In genomic region chr5:34950486-34951160, GRCm38 (mm10) we compare ENCODE assay signal across 8 mouse cellular contexts. TPM values are rescaled to one million over a fixed set of nuclear protein-coding genes. Genes with fewer than 3 reads are reported as not detected.
A peak's percentile ranks its signal among the peaks of the same experiment; 100 is the strongest.
DNase-seq lines count a peak whose midpoint lies in the region; ATAC-seq and TF ChIP-seq lines count a peak whose summit lies in the region.

No protein-coding gene starts in this region.

- H3K4me3 ChIP-seq in heart, embryonic 11.5 days (ENCODE audit: low read depth, low read length): peak overlapping the region; percentile 95
- peak overlapping the region; percentile 94; the same call in 1 of the 2 replicates for H3K4me3 ChIP-seq in E14TG2a.4 (replicated peaks; ENCODE audit: low read length)
- H3K4me3 ChIP-seq in forebrain, embryonic 14.5 days (ENCODE audit: low read depth, low read length): peak overlapping the region; percentile 94
- H3K4me3 ChIP-seq in liver, embryonic 12.5 days: peak overlapping the region; percentile 89

- no peak for DNase-seq in heart, postnatal 14 days
- DNase-seq in forebrain, embryonic 14.5 days (ENCODE audit: low spot score): peak; percentile 53
- DNase-seq in ovary, adult 18-20 months (ENCODE audit: low spot score): no peak
- DNase-seq in testis, postnatal 10 days (ENCODE audit: low spot score): no peak

- H3K27ac ChIP-seq in heart, embryonic 11.5 days (ENCODE audit: low read depth, low read length): peak overlapping the region; percentile 94
- H3K27ac ChIP-seq in forebrain, embryonic 14.5 days (ENCODE audit: low read depth, low read length): peak overlapping the region; percentile 89
- peak overlapping the region; percentile 94 for H3K27ac ChIP-seq in liver, embryonic 12.5 days

- H3K4me1 ChIP-seq in heart, embryonic 11.5 days (ENCODE audit: control insufficient read depth, insufficient read depth, low read length): peaks cover 45% of the 10 kb centered on the region
- peaks cover 15% of the 10 kb centered on the region for H3K4me1 ChIP-seq in E14TG2a.4 (replicated peaks; ENCODE audit: low read depth, low read length)
- peaks cover 27% of the 10 kb centered on the region for H3K4me1 ChIP-seq in forebrain, embryonic 14.5 days (ENCODE audit: control insufficient read depth, insufficient read depth, low read length)
- H3K4me1 ChIP-seq in liver, embryonic 12.5 days: peaks cover 55% of the 10 kb centered on the region

- TF ChIP-seq CTCF in E14TG2a.4 (conservative IDR thresholded peaks at IDR 0.05; ENCODE audit: low read length): no peak

- H3K36me3 ChIP-seq in heart, embryonic 11.5 days (ENCODE audit: control insufficient read depth, insufficient read depth, low read length): 0 out of 2 replicates have a peak, but pooled peaks cover 4% of the 10 kb centered on the region
- no peaks in the 10 kb centered on the region for H3K36me3 ChIP-seq in E14TG2a.4 (ENCODE audit: insufficient read depth, low read length)
- no peaks in the 10 kb centered on the region for H3K36me3 ChIP-seq in forebrain, embryonic 14.5 days (ENCODE audit: control insufficient read depth, insufficient read depth, low read length)
- H3K36me3 ChIP-seq in liver, embryonic 12.5 days: peaks cover 8% of the 10 kb centered on the region; the same call in 1 of the 2 replicates

- H3K9me3 ChIP-seq in heart, embryonic 11.5 days (replicated peaks; ENCODE audit: control insufficient read depth, low read length): no peaks in the 10 kb centered on the region
- H3K9me3 ChIP-seq in E14TG2a.4 (ENCODE audit: low read length): no peaks in the 10 kb centered on the region
- no peaks in the 10 kb centered on the region for H3K9me3 ChIP-seq in forebrain, embryonic 14.5 days (replicated peaks; ENCODE audit: control insufficient read depth, low read length)
- no peaks in the 10 kb centered on the region; the same call in 1 of the 2 replicates for H3K9me3 ChIP-seq in liver, embryonic 12.5 days (replicated peaks)

- intact Hi-C loops in heart, postnatal 14 days (cut with DNase I): no loop called here

- H3K27me3 ChIP-seq in heart, embryonic 11.5 days (ENCODE audit: control insufficient read depth, insufficient read depth, low read length): no peaks in the 10 kb centered on the region
- H3K27me3 ChIP-seq in E14TG2a.4 (ENCODE audit: insufficient read depth, low read length): peaks cover 20% of the 10 kb centered on the region
- H3K27me3 ChIP-seq in forebrain, embryonic 14.5 days (replicated peaks; ENCODE audit: control insufficient read depth, insufficient read depth, low read length): no peaks in the 10 kb centered on the region
- H3K27me3 ChIP-seq in liver, embryonic 12.5 days (replicated peaks): no peaks in the 10 kb centered on the region

- WGBS in heart, embryonic 11.5 days (ENCODE audit: insufficient replicate concordance): 74% methylated on average over 6 of the region's 6 CpGs
- whole genome bisulfite sequencing in forebrain, embryonic 14.5 days: 70% methylated on average over 6 of the region's 6 CpGs
- 85% methylated on average over 6 of the region's 6 CpGs for WGBS in liver, embryonic 12.5 days (ENCODE audit: insufficient replicate concordance)

- peak overlapping the region; percentile 90 for H3K4me2 ChIP-seq in heart, embryonic 11.5 days
- H3K4me2 ChIP-seq in forebrain, embryonic 14.5 days (ENCODE audit: low read length): peak overlapping the region; percentile 80
- H3K4me2 ChIP-seq in liver, embryonic 12.5 days: peak overlapping the region; percentile 88

- H3K9ac ChIP-seq in heart, embryonic 11.5 days (ENCODE audit: low read depth, low read length): peak overlapping the region; percentile 98
- H3K9ac ChIP-seq in forebrain, embryonic 14.5 days (ENCODE audit: low read length): peak overlapping the region; percentile 99
- H3K9ac ChIP-seq in liver, embryonic 12.5 days: peak overlapping the region; percentile 99

- ATAC-seq in heart, embryonic 11.5 days (replicated peaks; ENCODE audit: insufficient number of reproducible peaks, low FRiP score, low TSS enrichment): no peak
- no peak for ATAC-seq in forebrain, embryonic 14.5 days
- no peak for ATAC-seq in liver, embryonic 12.5 days
- ATAC-seq in granulocyte monocyte progenitor cell, adult 5-6 weeks (replicated peaks; ENCODE audit: poor library complexity, severe bottlenecking): no peak

RNA-seq across cellular contexts. Expression of gene Rgs12, which starts 1.4 kb away (rescaled TPM):
- 25.6 and 29.5 TPM in 2 replicates for polyA plus RNA-seq in heart, embryonic 11.5 days (2014; fragmentation: Nextera tagmentation; extraction: Ambion mirVana)
- total RNA-seq in heart, postnatal 14 days (2021): 10 to 100 TPM; 24.3 to 30.4 TPM
- polyA plus RNA-seq in forebrain, embryonic 14.5 days (2014; fragmentation: Nextera tagmentation; extraction: Ambion mirVana): 37.2 and 37.4 TPM in 2 replicates
- polyA plus RNA-seq in liver, embryonic 12.5 days (2016; fragmentation: Nextera tagmentation; extraction: Ambion mirVana): 30.1 and 31.7 TPM in 2 replicates
- total RNA-seq in granulocyte monocyte progenitor cell, adult 5-6 weeks (2014; fragmentation: Nextera tagmentation): 19.6 and 20.9 TPM in 2 replicates
- total RNA-seq in granulocyte monocyte progenitor cell, adult 5-6 weeks (2017): 11.9 and 16.0 TPM in 2 replicates

RNA-seq across cellular contexts. Expression of gene Msantd1, which starts 42.8 kb away (rescaled TPM):
- polyA plus RNA-seq in heart, embryonic 11.5 days (2014; fragmentation: Nextera tagmentation; extraction: Ambion mirVana): 0.42 and 0.97 TPM in 2 replicates
- total RNA-seq in heart, postnatal 14 days (2021): under 1 TPM; 0.34 to 0.65 TPM
- 5.5 and 7.4 TPM in 2 replicates for polyA plus RNA-seq in forebrain, embryonic 14.5 days (2014; fragmentation: Nextera tagmentation; extraction: Ambion mirVana)
- 0.18 and 0.69 TPM in 2 replicates for polyA plus RNA-seq in liver, embryonic 12.5 days (2016; fragmentation: Nextera tagmentation; extraction: Ambion mirVana)
- 0.96 and 1.6 TPM in 2 replicates for total RNA-seq in granulocyte monocyte progenitor cell, adult 5-6 weeks (2014; fragmentation: Nextera tagmentation)
- 0.30 TPM in 1 of 2 replicates, not detected in the other for total RNA-seq in granulocyte monocyte progenitor cell, adult 5-6 weeks (2017)
